Mouse (Mus musculus) thymus, postnatal 14 days (tissue): ENCODE data around the gene Tcf12.

Experiments used
- DNase-seq: peaks from one replicate; pipeline ENCODE4 v3.0.0; 2021

Tcf12 gene

DNA sequence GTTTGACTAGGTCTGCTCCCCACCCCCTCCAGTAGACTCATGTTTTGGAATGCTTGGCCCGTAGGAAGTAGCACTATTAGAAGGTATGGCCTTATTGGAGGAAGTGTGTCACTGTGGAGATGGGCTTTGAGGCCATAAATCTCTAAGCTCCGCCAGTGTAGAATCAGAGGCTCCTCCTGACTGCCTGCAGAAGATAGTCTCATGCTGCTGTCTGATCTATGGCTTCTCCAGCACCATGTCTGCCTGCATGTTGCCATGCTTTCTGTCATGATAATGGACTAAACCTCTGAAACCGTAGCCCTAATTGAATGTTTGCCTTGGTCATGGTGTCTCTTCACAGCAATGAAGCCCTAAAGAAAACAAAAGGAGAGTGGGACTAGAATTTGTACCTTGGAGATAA is 26.7 kb downstream of the Tcf12 start:
- no peak for DNase-seq

DNA sequence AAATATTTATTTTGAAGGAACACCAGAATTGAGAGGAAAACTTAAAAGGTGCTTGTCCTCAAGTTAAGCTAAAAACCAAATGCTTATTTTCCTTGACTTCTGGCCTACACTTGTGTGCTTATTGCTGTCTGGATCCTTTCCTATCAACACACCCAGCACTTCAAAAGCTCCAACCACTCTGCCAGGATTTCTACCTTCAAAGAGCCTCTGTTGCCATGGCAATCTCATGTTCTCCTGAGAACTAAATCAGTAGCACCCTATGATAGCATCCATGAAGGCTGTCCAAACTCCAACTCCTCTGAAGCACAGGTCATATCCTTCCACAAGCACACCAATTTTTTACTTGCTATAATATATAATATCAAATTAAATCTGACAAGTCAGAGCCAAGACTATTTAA is 27.5 kb downstream of the Tcf12 start:
- no peak for DNase-seq

DNA sequence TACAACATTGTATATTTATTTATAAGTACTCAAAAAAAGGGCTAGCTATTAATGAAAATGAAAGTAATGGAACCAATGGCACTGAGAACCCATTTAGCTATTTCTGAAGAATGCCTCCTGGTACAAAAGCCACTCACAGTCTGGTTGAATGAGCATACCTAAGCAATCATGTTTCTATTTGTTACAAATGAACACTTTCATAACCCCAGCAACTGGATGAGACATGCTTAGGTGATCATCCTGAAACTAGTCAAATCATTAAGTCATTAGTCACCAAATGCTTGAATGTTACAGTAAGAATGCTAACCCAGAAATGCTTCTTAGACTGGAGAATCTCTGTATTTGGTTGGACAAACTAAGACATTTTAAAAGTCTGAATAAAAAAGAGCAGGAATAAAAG is 35.5 kb downstream of the Tcf12 start:
- DNase-seq, result no peak

DNA sequence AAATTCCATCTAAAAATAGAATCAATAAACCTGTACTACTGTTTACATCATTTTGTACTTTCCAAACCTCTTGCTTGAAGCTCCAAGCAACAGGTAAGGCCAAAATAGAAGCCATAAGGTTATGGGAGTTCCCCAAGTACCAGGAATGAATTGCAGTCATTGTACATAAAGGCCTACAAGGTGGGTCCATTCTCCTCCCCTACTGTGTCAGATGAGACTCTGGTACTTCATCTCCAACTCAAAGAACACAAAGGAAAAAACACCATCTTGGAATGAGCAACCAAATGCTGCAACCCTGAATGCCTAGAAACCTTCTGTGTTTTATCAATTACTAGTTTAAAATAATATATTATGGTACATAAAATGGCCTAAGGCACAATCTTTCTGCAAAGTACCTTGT is 45.5 kb downstream of the Tcf12 start:
- DNase-seq, result no peak

DNA sequence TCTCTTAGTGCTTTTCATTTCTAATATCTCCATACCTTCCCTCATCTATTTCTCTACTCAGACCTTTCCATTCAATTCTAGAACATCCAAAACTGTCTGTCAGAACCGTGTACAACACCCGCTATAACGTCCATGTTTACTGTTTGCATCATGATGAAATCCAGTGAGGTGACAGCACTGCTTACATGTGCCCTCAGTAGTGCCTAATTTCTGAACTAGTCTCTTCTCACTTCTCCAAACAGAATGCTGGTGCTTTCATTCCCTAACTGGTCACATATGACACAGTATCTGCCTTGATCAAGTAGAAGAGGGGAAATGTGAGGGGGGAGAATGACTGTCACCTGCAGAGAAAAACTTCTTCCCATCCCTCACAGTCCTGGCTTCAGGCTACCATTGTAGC is 58.5 kb downstream of the Tcf12 start:
- DNase-seq, result no peak

DNA sequence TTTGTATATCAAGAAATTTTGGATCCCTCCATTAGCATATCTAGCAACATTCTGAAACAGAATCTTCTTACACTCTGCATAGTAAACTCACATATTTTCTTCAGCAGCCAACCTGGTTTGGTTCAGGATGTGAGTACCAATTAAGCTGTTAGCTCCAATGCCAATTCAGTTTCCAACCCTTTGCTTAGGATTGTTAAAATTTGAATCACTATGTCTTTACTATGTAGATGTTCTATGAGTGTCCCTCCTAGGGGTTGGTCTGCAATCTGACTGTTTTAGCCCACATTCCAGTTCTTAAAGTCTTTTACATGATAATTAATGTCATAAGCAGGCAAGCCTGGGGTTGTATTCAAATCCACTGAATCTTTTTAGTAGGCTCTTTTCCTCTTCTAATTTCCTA is 71.5 kb downstream of the Tcf12 start:
- no peak for DNase-seq

DNA sequence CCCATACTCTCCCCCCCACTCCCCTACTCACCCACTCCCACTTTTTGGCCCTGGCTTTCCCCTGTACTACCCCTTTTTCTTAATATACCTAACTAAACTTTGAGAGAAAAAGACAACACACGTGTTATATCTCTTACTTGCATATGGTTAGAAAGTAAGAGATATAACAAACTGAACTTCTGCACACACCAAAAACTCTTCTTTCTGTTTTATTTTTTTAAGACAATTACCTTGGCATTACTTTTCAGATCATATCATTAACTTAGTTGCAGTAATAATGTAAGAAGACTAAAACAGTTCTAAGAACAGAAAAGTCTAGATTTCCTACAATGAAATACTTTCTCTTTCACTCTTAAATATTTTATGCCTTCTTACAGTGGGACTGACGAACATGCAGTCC is 72.3 kb downstream of the Tcf12 start:
- no peak for DNase-seq

DNA sequence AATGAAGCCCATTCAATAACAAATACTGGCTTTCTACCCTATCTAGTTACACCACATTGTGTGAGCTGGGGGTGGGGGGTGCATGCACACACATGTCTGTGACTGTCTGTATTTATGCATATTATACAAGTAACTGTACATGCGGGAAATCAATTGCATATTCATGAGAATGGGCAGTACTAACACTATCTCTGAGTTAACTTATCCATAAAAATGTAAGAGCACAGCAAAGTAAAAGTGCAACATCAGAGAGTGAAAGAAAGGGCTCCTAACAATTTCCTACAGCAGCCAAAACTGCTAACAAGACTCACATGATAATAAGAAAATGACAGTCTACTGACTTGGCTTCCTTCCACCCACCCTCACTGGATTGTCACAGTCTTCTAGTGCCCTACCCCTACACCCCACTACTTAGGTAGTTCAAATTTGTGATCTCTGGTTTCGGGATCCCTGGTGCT is 74.6 kb downstream of the Tcf12 start:
- no peak for DNase-seq

DNA sequence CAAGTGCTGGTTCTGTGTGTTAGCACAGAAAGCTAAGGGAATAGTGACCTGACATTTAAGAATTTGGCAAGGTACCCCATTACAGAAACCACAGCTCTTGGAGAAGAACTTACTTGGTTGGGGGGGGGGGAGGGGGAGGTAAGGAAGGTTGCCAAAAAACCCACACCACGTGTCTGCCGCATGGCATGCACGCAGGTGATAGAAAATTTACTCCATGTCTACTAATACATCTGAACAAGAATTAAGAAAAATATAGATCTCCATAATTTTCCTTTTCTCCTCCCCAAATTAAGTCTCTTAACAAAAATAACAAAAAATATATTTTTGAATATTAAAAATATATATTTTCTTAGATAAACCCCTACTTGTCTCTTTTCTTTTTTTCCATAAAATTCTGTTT is 75.4 kb downstream of the Tcf12 start:
- DNase-seq, result no peak

DNA sequence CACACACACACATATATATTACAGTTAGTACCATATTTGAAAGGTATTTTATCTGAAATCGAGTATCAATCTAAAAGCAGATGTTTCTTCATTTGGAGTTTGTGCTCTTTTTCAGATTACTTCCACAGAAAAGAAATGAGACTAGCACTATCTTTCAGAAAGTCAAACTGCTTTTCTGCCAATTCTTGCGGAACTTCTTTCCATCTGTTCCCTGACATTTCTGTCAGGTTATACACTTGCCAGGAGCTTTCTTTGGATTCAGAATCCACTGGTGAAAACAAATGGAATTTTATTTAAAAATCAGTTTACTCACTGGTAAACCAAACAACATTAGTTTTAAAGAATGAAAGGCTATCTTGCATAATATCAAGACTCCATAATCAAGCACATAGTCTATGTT is 78.4 kb downstream of the Tcf12 start:
- DNase-seq, result no peak

DNA sequence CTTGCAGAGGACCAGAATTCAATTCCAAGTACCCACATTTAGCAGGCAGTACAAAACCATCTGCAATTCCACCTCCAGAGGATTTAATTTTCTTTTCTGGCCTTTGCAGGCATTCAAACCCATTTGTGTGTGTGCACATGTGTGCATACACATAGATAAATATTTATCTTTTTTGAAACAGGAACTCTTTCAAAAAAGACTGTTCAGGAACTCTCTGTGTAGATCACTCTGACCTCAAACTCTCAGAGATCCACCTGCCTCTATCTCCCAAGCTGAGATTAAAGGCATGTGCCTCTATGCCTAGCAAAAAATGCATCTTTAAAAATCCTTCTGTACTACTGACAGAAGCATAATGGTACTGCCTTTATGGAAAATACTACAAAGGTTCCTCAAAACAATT is 81.4 kb downstream of the Tcf12 start:
- DNase-seq, result no peak

DNA sequence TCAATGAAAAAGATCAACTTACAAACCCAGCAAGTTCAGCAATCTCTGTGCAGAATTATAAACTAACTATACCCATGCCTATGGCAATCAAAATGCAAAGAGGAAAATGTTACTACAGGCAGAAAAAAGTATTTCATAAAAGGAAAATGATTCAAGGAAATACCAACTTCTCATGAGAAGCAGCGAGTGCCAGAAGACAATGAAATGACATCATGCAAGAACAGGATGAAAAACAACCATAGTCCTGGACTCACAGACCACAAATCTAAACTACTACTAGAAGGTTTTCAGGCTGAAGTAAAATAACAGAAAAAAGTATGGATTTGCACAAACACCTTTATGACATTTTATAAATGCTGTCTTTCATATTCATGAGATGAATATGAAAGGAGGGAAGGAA is 82.1 kb downstream of the Tcf12 start:
- no peak for DNase-seq

DNA sequence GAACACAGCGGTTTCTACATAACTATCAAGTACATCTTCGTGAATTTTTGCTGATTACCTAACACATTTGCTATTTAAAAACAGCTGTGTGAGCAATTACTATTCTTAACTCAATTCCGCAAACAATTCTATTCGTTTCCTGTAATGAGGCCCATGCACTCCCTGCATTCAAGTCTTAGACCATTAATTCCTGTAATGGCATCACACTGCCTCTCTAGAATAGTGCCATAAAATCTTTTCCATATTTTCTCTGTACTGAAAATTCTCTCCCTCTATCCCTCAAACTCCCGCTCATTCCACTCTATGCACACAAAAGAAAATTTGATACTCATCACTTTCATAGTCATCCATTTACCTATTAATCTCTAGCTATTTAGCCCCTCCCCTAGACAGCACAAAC is 88.4 kb downstream of the Tcf12 start:
- DNase-seq, result no peak

DNA sequence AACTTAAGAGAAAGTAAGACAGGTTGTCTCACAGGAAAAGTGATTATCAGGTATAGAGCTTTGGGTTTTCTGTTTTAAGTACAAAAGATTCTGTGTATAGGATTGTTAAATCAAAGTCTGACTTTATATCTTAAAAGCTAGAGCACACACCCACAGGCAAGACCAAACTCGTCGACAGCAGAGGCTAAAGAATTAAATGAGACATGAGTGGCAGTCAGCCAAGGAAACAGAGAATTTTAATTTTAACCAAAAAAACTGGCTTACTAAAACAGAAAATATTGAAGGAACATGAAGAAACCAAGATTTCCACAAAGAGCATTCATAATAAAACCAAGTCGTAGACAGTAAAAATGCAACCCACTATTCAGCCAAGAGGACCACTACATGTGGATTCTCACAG is 90.2 kb downstream of the Tcf12 start:
- no peak for DNase-seq

DNA sequence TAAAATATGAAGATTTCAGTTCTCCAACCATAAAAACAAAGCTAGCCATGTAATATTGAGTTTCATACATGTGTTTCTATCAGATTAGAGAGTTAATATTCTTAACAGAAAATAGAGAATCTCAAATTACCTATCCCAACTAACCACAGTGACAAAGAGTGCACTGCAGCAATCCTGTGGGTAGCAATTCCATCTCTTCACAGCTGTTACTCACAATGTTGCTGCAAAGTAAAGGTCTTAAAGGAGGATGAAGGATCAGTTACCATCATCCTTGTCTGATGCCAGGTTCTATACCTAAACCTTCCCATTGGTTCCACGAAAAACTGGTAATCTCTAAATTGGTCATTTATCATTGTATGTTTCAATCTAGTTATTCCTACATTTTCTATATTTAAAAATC is 95.7 kb downstream of the Tcf12 start:
- no peak for DNase-seq

DNA sequence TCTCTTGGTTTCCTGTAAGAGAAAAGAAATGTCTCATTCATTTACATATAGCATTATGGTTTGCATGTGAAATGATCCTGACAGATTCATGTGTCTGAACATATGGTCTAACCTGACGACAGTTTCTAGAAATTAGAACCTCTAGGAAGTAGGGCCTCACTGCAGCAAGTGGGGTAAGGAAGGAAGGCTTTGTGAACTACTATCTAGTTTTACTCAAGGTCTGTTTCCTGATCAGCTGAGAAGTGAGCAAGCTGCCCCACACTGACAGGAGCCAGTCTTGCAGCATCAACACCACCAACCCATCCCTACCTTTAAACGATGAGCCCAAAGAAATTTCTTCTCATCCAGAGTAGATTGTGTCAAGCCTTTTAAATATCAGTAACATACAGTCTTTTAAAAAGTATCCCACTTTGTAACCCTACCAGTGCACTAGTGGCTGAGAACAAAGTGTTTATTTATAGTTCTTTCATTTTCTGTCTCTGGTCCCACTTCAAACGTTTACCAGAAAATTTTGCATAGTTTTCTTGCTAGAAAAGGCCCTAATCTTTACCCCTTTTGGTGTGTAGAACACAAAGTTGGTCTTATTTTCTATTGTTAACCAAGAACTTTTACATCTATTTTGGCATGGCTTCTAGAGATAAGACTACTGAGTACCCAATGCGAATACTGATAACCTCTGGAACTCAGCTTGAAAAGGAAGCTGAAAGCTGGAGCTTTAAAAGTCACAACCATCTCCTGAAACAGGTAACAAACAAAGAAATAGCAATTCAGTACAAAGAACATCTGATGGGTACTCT is 96.9 kb downstream of the Tcf12 start:
- DNase-seq, result no peak

DNA sequence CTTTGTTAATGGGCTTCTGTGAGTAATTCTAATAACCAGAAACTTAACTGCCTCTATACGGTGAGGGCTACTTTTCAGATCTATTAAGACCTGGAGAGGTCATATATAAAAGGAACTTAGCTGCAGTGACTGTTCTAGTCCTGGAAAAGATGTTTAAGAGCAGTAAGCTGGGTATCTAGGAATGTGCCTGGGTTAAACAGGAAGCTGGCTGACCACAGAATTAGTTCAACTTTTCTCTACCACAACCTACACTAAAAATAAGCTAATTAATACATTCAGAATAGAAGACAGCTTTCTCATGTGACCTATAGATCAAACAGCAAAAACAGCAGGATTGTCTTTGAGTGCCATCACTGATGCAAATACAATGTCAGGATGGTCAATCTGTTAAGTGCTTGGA is 98.1 kb downstream of the Tcf12 start:
- no peak for DNase-seq

DNA sequence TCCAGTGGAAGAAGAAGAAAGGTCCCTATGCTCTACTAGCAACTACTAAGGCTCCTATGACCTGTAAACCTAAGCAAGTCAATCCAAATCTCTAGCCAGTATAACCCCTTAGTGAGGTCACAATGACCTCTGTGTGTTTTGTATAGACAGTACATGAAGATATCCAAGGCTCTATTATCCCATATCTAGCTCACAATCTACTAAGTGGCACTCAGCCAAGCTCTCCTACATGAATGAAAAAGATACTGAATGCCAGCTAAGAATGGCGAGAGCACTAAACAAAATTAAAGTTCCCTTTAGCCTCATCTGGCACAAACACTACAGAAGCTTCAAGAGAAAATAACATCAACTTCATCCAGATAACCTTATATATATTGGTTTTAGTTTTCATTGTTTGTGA is 103.0 kb downstream of the Tcf12 start:
- no peak for DNase-seq

DNA sequence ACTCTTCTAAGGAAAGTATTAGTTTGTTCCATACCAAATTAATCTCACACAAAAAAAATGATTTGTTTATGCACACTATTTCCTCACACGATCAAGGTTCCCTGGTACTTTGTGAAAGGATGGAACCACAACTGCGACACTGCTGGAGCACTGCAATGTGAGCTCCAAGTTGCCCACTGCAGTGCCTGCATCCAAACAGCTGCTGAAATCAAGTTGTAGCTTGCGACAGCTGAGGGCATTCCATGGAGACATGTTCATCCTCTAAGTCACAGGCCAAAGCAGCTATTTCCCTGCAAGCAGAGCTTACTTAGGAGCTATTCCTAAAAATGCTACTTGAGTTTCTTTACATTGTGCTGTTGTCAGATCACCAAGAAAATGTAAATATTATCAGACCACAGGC is 120.5 kb downstream of the Tcf12 start:
- no peak for DNase-seq

DNA sequence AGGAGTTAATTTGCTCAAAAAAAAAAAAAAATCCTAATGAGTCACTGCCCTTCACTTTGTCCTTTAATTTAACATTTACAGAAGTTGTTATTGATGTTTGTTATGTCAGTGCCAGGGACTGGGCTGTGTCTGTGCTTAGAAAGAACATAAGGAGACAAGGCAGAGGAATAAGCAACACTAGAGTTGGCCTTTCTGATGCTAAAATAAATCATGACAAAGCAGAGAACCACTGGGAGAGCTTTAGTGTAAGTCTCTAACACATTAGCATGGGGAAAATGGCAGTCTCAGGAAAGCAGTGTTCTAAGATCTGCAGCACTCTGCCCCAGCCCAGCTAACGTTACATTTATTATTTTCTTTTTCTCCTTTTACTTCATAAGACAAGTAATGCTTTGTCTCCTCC is 121.3 kb downstream of the Tcf12 start:
- no peak for DNase-seq

DNA sequence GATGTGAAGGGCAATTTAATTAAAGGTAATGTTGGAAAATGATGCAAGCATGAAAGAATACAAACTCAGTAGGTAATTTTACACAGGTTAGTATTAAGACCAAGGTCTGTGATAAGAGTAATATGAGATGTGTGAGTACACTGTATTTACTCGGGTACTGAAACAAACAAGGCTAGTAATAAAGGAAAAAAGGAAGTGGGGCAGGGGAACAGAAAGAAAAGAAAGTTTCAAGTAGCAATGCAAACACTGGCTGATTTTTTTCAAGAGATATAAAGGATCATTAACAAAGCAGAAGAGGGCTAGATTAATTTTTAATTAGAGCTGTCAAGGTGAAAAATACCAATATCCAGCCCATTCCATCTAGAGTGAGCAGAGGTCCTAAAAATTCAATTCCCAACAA is 122.0 kb downstream of the Tcf12 start:
- no peak for DNase-seq

DNA sequence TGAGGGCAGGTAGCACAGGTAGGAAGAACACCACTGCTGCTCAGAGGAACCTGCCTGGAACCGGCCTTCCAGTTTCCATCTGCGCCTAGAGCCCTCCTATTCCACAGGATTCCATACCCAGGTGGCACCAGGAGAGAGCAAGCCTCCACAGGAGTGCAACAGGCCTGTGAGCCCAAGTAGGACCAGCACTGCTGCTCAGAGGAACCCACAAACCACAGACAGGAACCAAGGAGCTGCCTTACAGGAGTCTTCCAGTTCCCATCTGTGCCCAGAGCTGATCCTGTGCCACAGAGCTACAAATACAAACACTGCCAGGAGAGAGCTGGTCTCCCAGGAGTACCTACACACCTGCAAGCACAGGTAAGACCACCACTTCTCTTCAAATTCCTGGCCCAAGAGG is 125.0 kb downstream of the Tcf12 start:
- no peak for DNase-seq

DNA sequence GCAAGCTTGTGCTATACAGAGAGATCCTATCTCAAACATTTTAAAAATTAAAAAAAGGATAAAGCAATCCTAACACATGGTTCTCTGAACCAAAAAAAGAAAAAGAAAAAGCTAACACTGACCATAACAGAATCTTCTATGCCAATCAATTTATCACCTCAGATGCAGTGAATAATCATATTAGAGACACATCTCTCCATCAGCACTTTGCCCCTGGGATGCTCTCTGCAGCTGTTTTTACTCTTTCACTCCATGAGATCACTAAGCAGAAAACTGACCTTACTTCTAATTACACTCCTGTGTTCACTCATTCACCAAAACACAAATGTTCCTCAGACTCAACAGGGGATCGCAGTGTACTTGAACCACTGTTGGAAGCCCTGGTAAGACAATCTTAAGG is 128.8 kb downstream of the Tcf12 start:
- DNase-seq, result no peak

DNA sequence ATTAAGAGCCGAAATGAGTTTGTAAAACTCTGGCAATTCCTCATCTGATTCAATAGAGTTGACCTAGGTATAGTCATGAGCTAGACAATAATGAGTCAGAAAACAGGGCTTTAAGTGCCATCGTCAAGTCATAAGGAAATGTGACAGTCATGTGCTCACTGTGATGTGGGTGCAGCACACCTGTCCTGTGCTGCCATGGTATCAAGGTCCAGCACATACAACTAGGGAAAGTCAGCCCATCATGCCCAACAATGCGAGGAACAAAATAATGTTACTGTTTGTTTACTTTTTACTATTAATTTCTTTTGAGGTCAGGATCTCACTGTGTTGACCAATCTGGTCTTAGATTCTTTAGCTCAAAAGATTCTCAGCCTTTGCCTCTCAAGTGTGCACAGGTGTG is 130.6 kb downstream of the Tcf12 start:
- no peak for DNase-seq

DNA sequence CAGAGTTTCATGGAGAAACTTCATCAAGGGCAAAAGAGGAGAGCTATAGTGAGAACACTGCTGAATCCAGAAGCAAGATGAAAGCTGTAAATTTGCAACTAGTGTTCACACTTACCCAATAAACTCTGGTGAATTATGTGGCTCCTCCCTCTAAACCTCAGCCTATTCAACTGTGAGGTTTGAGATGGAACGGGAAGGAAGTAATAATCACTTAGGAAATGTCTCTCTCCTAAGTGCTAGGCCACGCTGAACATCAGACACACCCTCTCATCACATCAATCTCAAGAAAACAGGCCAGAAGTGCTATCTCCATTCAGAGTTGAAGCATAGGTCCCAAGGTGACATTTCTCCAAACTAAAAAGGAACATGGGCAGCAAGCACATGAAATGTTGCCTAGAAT is 131.1 kb downstream of the Tcf12 start:
- no peak for DNase-seq

DNA sequence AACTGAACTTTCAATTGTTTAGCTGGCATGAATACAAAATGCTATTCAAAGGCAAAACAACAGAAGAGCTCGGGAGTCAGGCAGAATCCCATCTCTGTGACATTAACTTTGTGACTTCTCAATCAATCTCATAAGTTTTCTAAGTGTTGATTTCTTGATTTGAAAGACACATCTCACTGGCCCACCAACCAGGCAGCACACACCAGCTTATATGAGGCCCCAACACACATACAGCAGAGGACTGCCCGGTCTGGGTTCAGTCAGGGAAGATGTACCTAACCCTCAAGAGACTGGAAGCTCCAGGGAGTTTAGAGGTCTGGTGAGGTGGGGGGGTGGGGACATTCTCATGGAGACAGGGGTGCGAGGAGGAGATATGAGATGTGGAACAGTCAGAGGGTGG is 132.8 kb downstream of the Tcf12 start:
- no peak for DNase-seq
